Mouse (Mus musculus) liver, adult (tissue): ENCODE data around the gene Dhrs1.

Source experiments
- GATA4 ChIP-seq: IDR thresholded peaks from 2 replicates; pipeline ENCODE4 v1.6.1; 2014; ENCODE audit warnings: mild to moderate bottlenecking, low read length; ENCODE audit not compliant: insufficient replicate concordance

The Dhrs1 gene

GRCm38 (mm10) chr14:55713007-55713728 lies 32.3 kb downstream of the Dhrs1 start:
- TF ChIP-seq GATA4, result no peak

- TF ChIP-seq GATA4, result no peak
Measured at GRCm38 (mm10) chr14:55711786-55712185, 33.7 kb downstream of the Dhrs1 start.

- TF ChIP-seq GATA4, result no peak
Measured at GRCm38 (mm10) chr14:55709509-55709908, 36.0 kb downstream of the Dhrs1 start.

- no peak for TF ChIP-seq GATA4
Measured at GRCm38 (mm10) chr14:55707397-55707796, 38.1 kb downstream of the Dhrs1 start.

GRCm38 (mm10) chr14:55706051-55706600 lies 39.4 kb downstream of the Dhrs1 start:
- TF ChIP-seq GATA4, result no peak

- TF ChIP-seq GATA4, result no peak
Measured at GRCm38 (mm10) chr14:55702761-55703160, 42.7 kb downstream of the Dhrs1 start.

- TF ChIP-seq GATA4, result no peak
Measured at GRCm38 (mm10) chr14:55701131-55701530, 44.4 kb downstream of the Dhrs1 start.

GRCm38 (mm10) chr14:55697226-55697625 lies 48.3 kb downstream of the Dhrs1 start:
- TF ChIP-seq GATA4, result no peak

- TF ChIP-seq GATA4, result no peak
Measured at GRCm38 (mm10) chr14:55689433-55689832, 56.1 kb downstream of the Dhrs1 start.
